Comparison of ENCODE assay signal across 8 mouse cellular contexts in genomic region chr2:51933341-51934134, GRCm38 (mm10). TPM values are rescaled to one million over a fixed set of nuclear protein-coding genes. Genes with fewer than 3 reads are reported as not detected.
DNase-seq lines count a peak whose midpoint lies in the region; ATAC-seq and TF ChIP-seq lines count a peak whose summit lies in the region.

No protein-coding gene starts in this region.

- peak overlapping the region; percentile 44 for H3K4me3 ChIP-seq in heart, embryonic 11.5 days (ENCODE audit: low read depth, low read length)
- H3K4me3 ChIP-seq in bone marrow macrophage, adult 2 months (ENCODE audit: insufficient read depth, low read length): peak overlapping the region; percentile 77
- H3K4me3 ChIP-seq in hindbrain, postnatal 0 days (ENCODE audit: low read length): peak overlapping the region; percentile 58; the same call in 1 of the 2 replicates

- no peak for TF ChIP-seq POLR2A in bone marrow macrophage, adult 2 months (IDR thresholded peaks at IDR 0.05; ENCODE audit: borderline replicate concordance, low read depth, low read length)

- H3K36me3 ChIP-seq in heart, embryonic 11.5 days (ENCODE audit: control insufficient read depth, insufficient read depth, low read length): 0 out of 2 replicates have a peak, but pooled peaks cover 2% of the 10 kb centered on the region
- H3K36me3 ChIP-seq in hindbrain, postnatal 0 days (ENCODE audit: insufficient read depth, low read length): no peaks in the 10 kb centered on the region

- ATAC-seq in heart, embryonic 11.5 days (replicated peaks; ENCODE audit: insufficient number of reproducible peaks, low FRiP score, low TSS enrichment): no peak
- no peak for ATAC-seq in hindbrain, postnatal 0 days

- no peak for DNase-seq in heart, postnatal 4 days
- DNase-seq in 416B (ENCODE audit: low read depth): peak; percentile 80
- DNase-seq in hindbrain, postnatal 0 days (ENCODE audit: low spot score): no peak
- DNase-seq in naive thymus-derived CD4-positive, alpha-beta T cell, adult 2 months (ENCODE audit: low read depth): peak; percentile 47
- DNase-seq in yolk sac, embryonic 10.5 days (ENCODE audit: low spot score): no peak
- no peak for DNase-seq in spleen, postnatal 14 days (ENCODE audit: low spot score in 2 of 2)

- H3K9ac ChIP-seq in heart, embryonic 11.5 days (ENCODE audit: low read depth, low read length): 0 out of 2 replicates have a peak overlapping the region, but pooled peaks have one; percentile 46
- no peak overlapping the region for H3K9ac ChIP-seq in hindbrain, postnatal 0 days (replicated peaks; ENCODE audit: low read length)

- H3K27me3 ChIP-seq in heart, embryonic 11.5 days (ENCODE audit: control insufficient read depth, insufficient read depth, low read length): 0 out of 2 replicates have a peak, but pooled peaks cover 2% of the 10 kb centered on the region
- no peaks in the 10 kb centered on the region for H3K27me3 ChIP-seq in hindbrain, postnatal 0 days (ENCODE audit: insufficient read depth, low read length)

- WGBS in heart, embryonic 11.5 days (ENCODE audit: insufficient replicate concordance): 32% methylated on average over 11 of the region's 12 CpGs
- WGBS in hindbrain, postnatal 0 days: 64% methylated on average over 12 of the region's 12 CpGs

- H3K4me2 ChIP-seq in heart, embryonic 11.5 days: peak overlapping the region; percentile 88
- H3K4me2 ChIP-seq in hindbrain, postnatal 0 days (ENCODE audit: low read depth, low read length): peak overlapping the region; percentile 89

- no peaks in the 10 kb centered on the region; the same call in 1 of the 2 replicates for H3K4me1 ChIP-seq in heart, embryonic 11.5 days (ENCODE audit: control insufficient read depth, insufficient read depth, low read length)
- peaks cover 11% of the 10 kb centered on the region for H3K4me1 ChIP-seq in bone marrow macrophage, adult 2 months (ENCODE audit: control insufficient read depth, insufficient read depth, low read length)
- no peaks in the 10 kb centered on the region for H3K4me1 ChIP-seq in hindbrain, postnatal 0 days (ENCODE audit: insufficient read depth, low read length)

- H3K9me3 ChIP-seq in heart, embryonic 11.5 days (replicated peaks; ENCODE audit: control insufficient read depth, low read length): no peaks in the 10 kb centered on the region
- no peaks in the 10 kb centered on the region for H3K9me3 ChIP-seq in hindbrain, postnatal 0 days (ENCODE audit: low read length)

- TF ChIP-seq CTCF in bone marrow macrophage, adult 2 months (IDR thresholded peaks at IDR 0.05; ENCODE audit: low read depth, low read length): no peak
- TF ChIP-seq CTCF in hindbrain, postnatal 0 days (IDR thresholded peaks at IDR 0.05; ENCODE audit: low read depth): no peak

- H3K27ac ChIP-seq in heart, embryonic 11.5 days (ENCODE audit: low read depth, low read length): peak overlapping the region; percentile 29; the same call in 1 of the 2 replicates
- H3K27ac ChIP-seq in bone marrow macrophage, adult 2 months (ENCODE audit: insufficient read depth, low read depth, low read length): peak overlapping the region; percentile 41
- no peak overlapping the region for H3K27ac ChIP-seq in hindbrain, postnatal 0 days

RNA-seq across cellular contexts. Expression of gene Rbm43, which starts 1.4 kb away (rescaled TPM):
- 11.6 and 14.4 TPM in 2 replicates for polyA plus RNA-seq in heart, embryonic 11.5 days (2014; fragmentation: Nextera tagmentation; extraction: Ambion mirVana)
- 1 to 10 TPM; 8.6 to 9.2 TPM for total RNA-seq in heart, postnatal 4 days (2021)
- 25.6 and 29.4 TPM in 2 replicates for polyA plus RNA-seq in bone marrow macrophage, adult 2 months (2012; ENCODE audit: insufficient read depth, insufficient read length, missing spikeins)
- 3.1 and 6.3 TPM in 2 replicates for total RNA-seq in hindbrain, postnatal 0 days (2014; rRNA removed)
- 13.6 and 14.8 TPM in 2 replicates for polyA plus RNA-seq in hindbrain, postnatal 0 days (2015; fragmentation: Nextera tagmentation; extraction: Ambion mirVana)

RNA-seq across cellular contexts. Expression of gene Nmi, which starts 39.8 kb away (rescaled TPM):
- polyA plus RNA-seq in heart, embryonic 11.5 days (2014; fragmentation: Nextera tagmentation; extraction: Ambion mirVana): 12.6 and 12.7 TPM in 2 replicates
- total RNA-seq in heart, postnatal 4 days (2021): 1 to 10 TPM; 7.0 to 7.5 TPM
- 33.7 and 41.2 TPM in 2 replicates for polyA plus RNA-seq in bone marrow macrophage, adult 2 months (2012; ENCODE audit: insufficient read depth, insufficient read length, missing spikeins)
- 1.5 and 2.4 TPM in 2 replicates for total RNA-seq in hindbrain, postnatal 0 days (2014; rRNA removed)
- polyA plus RNA-seq in hindbrain, postnatal 0 days (2015; fragmentation: Nextera tagmentation; extraction: Ambion mirVana): 8.3 and 10.1 TPM in 2 replicates

Comparison
In these comparisons a context has a peak if more than half of its experiments do, and no peak if none do; other contexts are left out.
1. DNase-seq: peak in 416B (single experiment) and naive thymus-derived CD4-positive, alpha-beta T cell, adult 2 months (single experiment); none in heart, postnatal 4 days (single experiment), hindbrain, postnatal 0 days (single experiment), yolk sac, embryonic 10.5 days (single experiment) and spleen, postnatal 14 days (0 of 2).
2. Peak in every context shown above with its lines, with median percentiles within 50 percentile points of each other: H3K4me3 ChIP-seq.